Mouse (Mus musculus) gastrocnemius, postnatal 14 days (tissue): ENCODE measurements at regions not wholly inside any gene's neighbourhood (a gene's known extent, or its start where the extent isn't known, plus 50 kb on each side); places are given as distances from the start of the nearest gene placed in this dataset.

ENCODE experiments used
- DNase-seq: peaks from one replicate; pipeline ENCODE4 v3.0.0; 2021; ENCODE audit warnings: mixed read lengths
- intact Hi-C: fragments of 180-260 bp; cut with DNase I; formaldehyde crosslinking; loops from one replicate; pipeline ENCODE4 v1.15.1; 2025; ENCODE audit warnings: low total_unique reads

- no peak for DNase-seq
- intact Hi-C loops, result no loop called here
These were observed 642.8 kb downstream of the Slc22a22 start for GRCm38 (mm10) chr15:56834621-56835020.

- intact Hi-C loops, result no loop called here
- DNase-seq, result no peak
These were observed 644.8 kb downstream of the Slc22a22 start for GRCm38 (mm10) chr15:56832666-56833065.

DNA sequence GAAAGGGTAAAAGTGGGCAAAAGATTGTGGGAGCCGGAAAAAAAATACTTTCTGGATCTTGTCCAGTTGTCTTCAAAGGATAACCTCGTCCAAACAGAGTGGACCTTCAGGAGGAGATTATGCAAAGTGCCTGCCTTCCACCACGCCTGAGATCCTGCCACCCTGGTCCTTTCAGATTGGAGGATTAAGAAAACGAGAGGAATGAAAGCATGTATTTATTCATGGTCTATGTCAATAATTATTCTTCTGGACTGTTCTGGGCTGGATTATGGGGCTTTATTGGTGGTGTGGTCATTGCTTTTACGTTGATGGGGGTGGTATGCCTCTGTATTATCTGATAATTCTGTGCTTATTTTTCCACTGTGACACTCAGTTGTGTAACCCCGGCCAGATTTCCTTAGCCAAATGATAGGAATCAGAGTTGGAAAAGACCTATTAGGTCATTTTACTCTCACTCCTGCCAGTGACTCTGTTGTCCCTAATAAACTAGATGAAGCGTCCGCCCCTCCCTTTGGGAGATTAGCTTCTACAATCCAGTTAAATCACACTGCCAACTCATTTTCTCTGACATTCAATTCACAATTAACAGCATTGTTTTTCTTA is 656.3 kb downstream of the Slc22a22 start:
- DNase-seq, result no peak
- intact Hi-C loops, result no loop called here

DNA sequence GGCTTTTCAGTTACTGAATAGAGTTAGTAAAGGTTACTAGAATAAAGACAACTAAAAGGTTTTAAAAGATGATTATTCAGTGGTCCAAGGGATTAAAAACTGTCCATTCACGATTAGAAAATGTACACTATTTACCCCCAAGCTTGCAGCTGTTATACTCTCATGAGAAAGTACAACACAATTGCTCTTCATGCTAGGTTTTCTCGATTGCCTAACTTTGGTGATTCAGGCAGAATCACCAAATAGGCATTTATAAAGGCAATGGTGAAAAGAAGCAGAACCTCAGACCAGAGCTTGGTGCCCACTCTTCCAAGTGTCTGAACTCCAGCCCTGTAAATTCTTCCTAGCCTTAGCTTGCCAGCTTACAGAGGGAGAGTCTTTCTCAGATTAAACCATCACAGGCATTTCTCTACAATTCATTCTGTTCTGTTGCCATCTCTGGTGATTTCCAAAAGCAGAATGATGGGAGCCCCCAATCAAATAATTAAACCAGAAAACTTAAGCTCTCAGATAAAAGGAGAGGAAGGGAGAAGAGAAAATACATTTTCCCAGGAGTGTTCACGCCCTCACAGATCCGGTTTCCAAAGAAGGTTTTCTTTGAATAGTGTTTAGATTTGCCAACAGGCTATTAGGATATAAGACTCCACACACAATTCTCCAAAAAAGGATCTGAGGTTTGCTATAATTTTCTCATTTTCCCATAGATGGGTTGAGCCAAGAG is 657.0 kb downstream of the Slc22a22 start:
- intact Hi-C loops, result no loop called here

GRCm38 (mm10) chr15:56818158-56818690 is 659.2 kb downstream of the Slc22a22 start:
- intact Hi-C loops, result no loop called here

More for the DNA sequence above, 657.0 kb downstream of the Slc22a22 start:
- DNase-seq, result no peak

DNA sequence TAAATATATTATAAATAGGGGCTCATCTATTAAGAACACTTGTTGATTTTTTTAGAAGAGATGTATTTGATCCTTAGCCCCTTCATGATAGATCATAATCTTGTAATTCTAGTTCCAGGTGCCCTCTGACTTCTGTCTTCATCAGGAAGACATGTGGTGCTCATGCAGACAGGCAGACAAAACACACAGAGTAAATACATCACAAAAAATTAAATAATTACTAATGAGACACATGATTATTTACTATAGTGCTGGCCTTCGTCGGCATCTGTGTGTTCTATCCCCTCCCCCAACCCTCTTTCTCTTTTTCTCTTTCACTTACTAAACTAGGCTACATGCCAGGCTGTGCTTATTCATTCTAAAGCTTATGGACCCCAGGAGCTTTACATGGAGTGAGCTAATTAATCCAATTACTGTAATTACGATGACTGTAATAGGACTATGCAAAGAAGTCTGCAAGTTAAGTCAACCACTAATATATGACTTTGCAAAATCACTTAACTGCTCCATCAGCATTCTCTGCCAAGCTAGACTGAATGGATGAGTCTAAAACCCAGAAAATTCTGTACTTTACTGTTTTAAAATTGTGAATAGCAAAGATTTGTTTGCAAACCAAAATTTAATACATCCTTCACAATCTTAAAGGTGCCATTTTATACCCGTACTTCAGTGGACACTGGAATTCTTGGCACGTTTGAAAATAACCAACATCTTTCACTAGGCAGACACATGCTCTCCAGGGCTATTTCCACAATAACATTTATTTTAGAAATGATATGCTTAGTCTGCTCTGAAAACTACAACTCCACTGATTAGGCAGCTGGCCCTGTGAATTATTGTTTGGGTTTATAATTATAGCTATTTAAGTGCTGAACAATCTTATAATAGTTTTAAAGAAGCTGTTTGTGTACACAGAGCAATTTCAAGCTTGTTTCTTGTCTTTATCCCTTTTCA is 659.9 kb downstream of the Slc22a22 start:
- intact Hi-C loops, result no loop called here
- DNase-seq, result no peak

More at GRCm38 (mm10) chr15:56818158-56818690, 659.2 kb downstream of the Slc22a22 start:
- DNase-seq, result no peak

GRCm38 (mm10) chr15:56813876-56814275 is 663.5 kb downstream of the Slc22a22 start:
- intact Hi-C loops, result no loop called here
- no peak for DNase-seq

DNA sequence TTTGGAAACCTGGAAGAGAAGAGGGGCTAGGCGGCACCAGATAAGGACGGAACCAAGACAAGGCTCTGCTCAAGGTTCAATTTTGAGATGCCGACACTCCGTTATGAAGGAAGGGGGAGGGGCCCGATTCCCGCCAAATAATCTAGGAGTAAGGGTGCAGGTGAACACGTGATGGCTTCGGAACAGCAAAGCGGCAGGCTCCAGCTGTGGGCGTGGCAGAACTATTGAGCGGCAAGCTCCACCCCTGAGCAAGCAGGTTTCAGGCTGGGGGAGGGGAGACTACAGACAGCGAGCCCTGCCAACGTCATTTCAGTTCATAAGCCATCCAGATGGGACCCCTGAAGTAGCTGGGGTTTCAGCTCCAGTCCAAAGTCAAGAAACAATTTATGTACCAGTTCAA is 667.3 kb downstream of the Slc22a22 start:
- intact Hi-C loops, result no loop called here
- DNase-seq, result no peak

DNA sequence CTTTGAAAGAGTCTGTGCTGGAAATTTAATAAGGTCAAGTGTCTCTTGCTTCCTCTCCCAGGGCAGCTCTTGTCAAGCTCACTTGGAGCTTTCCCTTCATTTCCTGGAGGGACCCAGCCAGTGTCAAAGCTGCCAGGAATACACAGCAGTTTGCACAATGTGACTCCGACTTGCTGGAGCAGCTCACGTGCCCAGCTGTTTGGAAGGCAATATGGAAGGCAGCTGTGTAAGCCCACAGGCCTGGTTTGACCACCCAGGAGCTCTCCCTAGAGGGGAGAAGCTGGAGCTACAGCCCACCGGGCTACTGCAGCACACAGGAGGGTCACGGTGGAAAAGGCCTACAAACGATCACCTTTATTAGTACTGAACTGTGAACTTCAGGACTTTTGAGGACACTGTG is 669.8 kb downstream of the Slc22a22 start:
- intact Hi-C loops, result no loop called here
- peak; percentile 36 for DNase-seq

DNA sequence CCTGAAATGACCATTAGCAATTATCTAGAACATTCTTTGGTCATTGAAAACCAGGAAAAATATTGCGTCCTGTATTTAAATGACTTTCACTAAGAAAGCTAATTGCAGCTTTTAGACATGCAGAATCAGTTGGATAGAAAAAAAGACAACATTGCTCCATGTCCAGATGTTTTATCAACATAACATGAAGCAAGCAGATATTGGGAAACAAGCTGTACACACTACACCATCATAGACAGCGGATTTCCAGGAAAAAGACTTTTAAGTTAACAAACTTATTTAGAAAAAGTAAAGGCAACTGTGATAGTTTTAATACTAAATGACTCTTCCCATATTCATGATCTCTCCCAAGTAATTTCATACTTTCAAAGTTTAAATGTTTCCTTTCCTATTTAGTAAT is 675.5 kb downstream of the Slc22a22 start:
- no peak for DNase-seq
- intact Hi-C loops, result no loop called here

GRCm38 (mm10) chr15:56775431-56775830 is 702.0 kb downstream of the Slc22a22 start:
- intact Hi-C loops, result no loop called here

DNA sequence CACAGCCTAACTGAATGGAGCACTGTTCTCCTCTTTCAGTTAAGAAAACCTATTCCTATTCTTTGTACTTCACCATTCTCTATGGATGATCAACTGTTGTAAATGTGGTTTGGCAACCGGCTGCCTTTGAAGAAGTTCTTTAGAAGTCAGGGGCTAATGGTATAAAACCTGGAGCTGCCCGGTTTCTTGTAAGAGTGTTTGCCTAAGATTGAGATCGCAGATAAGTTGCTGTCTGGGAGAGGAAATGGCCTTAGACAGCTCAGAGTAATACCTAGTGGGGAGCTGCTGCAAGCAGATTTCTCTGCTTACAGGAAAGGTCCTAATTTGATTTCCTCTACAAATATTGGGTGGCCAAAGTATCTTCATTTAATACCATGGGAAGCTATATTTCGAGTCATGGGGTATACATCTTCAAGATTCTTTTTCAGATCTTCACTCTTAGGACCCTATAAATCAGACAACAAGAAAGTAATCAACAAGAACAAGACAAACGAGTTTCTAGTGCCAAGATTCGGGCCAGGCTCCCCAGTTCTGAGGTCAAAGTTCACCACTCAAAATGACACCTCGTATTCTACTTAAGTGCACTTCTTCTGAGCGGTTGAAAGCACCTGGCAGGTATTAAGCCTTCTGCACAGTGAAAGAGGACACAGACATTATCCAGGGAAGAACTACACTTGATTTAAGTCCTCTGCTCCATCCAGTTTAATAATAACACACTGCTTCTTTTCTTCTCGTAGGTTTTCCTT is 702.6 kb downstream of the Slc22a22 start:
- DNase-seq, result no peak
- intact Hi-C loops, result no loop called here

More at GRCm38 (mm10) chr15:56775431-56775830, 702.0 kb downstream of the Slc22a22 start:
- no peak for DNase-seq

- peak; percentile 17 for DNase-seq
- intact Hi-C loops, result no loop called here
These were observed 711.1 kb downstream of the Slc22a22 start for GRCm38 (mm10) chr15:56766356-56766755.

DNA sequence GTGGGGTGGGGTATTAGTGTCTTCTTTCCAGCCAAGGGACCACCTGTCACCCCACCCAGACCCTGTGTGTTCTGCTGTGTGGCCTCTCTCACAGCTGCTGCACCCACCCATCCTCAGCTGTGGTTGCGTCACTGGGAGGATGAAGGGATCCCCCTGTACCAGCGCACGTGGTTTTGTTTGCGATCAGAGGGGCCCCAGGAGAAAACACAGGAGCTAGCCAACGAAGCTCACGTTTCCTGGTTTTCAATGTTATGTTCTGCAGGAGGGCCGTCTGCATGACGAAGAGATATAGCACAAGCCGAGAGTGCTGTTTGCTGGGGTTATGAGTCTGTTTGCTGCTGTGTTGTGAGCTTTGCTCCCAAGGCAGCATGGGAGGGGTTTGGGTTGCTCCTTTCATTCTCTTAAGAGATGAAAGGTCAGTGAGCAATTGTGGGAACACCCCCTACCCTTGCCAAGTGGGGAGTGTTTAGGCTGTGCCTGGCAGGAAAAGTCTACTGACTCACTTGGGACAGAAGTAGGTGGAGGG is 712.4 kb downstream of the Slc22a22 start:
- DNase-seq, result peak; percentile 44
- intact Hi-C loops, result no loop called here

GRCm38 (mm10) chr15:56764019-56764418 is 713.4 kb downstream of the Slc22a22 start:
- peak; percentile 10 for DNase-seq
- intact Hi-C loops, result no loop called here

GRCm38 (mm10) chr15:56746698-56747097 is 730.7 kb downstream of the Slc22a22 start:
- intact Hi-C loops, result loop anchor here (10.0 kb wide), 1 partner anchor 402 kb away; no protein-coding TSS in a partner anchor
- DNase-seq, result no peak

DNA sequence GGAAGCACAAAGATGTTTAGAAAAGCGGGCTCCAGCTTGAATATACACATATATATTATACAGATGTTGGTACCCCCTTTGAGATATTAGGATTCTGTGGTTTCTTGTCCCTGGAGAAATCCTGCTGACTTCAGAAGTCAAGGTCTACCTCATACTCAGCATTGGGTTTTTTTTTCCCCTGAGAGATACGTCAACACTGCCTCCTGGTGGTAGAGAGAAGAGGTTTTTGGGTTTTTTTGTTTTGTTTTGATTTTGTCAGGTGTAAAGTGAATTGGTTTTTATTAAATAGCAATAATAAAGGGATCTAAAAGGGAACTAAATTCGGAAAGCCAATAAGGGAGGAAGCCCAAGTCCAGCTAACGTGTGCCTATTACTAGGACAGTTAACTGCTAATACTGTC is 732.5 kb downstream of the Slc22a22 start:
- intact Hi-C loops, result loop anchor here (10.0 kb wide), 1 partner anchor 400 kb away; no protein-coding TSS in a partner anchor
- DNase-seq, result no peak
